Mouse (Mus musculus) frontal cortex, adult 2 months (tissue): ENCODE measurements at regions not wholly inside any gene's neighbourhood (a gene's known extent, or its start where the extent isn't known, plus 50 kb on each side); places are given as distances from the start of the nearest gene placed in this dataset.

Source experiments
- DNase-seq, 2 experiments: peaks; one replicate each; pipeline ENCODE4 v3.0.0; 2022; ENCODE audit warnings: low spot score in 1 of 2; ENCODE audit errors: extremely low spot score in 1 of 2

DNA sequence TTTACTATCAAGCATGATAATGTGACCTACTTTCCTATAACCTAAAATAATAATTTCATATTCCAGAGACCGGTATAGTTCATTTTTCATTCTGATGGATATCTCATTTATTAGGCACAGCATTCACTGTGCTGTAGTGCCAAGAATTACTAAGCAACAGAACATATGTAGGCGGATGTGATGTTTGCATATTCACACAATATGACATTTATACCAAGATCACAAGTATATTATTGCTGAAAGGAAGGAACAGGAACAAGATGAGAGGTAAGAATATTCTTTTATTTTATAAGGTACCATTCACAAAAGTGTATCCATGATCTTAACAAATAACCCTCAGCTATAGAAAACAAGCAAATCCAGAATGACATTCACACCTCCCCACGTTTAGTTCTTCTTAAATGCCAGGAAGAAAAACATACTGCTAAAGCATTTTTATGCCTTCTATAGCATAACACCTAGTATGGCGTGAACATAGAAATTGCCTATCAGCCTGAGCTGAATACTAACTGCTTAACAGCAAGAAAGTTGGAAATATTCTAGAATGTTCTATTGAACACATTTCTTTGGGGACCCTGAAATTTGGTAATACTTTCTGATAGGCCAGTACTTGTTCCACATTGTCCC lies 1062.8 kb upstream of the Acvr2a start:
- peak; percentile 6 to 40 for DNase-seq

DNA sequence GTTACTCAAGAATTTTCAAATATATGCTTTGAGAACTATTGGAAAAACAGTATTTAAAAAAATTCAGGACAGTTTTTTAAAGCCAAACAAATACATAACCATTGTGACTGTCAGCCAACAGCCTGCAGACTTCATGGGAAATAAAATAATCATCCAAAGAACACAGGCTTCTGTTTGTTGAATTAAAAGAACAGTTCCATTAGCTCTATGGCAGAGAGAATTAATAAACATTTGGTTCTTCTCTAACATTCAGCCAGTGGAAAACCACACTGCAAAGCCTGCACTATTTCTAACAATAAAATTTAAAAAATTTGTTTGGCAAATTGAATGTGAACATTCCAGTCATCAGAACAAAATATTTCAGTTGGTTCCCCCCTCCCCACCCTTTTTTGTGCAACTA lies 1058.2 kb upstream of the Acvr2a start:
- DNase-seq = no peak

DNA sequence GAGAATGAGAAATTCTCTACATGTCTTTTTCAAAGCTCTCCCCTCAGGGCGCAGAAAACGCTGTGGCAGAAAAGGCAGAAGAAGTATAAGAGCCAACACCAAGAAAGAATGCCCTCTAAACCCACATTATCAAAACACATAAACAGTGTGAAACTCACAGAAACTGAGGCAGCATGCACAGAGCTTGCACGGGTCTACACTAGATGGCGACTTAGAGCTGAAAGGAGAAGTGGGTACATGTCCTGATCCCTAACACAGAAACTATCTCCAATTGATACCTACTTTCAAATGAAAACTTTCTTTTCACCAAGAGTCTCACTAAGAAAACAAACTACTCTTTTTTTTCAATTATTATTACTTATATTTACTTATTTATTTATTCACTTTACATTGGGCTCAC lies 1057.7 kb upstream of the Acvr2a start:
- DNase-seq = no peak

DNA sequence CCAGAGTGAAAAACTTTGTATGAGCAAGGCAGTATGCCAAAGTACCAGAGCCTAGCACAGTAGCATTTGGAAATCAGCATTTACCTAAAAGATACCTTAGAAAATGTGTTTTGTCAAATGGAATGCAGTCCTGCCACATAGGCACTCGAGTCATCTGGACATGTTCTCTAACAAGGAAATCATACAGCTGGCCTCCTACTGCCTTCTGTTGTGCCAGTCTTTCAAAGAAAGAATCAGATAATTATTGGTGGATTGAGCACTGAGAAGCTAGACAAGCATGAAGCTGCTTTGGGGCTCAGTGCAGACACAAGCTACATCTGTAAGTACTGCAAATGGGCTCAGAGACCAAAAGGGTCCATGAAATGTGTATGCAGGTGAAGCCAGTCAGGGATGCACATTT lies 1038.1 kb upstream of the Acvr2a start:
- DNase-seq = no peak

DNA sequence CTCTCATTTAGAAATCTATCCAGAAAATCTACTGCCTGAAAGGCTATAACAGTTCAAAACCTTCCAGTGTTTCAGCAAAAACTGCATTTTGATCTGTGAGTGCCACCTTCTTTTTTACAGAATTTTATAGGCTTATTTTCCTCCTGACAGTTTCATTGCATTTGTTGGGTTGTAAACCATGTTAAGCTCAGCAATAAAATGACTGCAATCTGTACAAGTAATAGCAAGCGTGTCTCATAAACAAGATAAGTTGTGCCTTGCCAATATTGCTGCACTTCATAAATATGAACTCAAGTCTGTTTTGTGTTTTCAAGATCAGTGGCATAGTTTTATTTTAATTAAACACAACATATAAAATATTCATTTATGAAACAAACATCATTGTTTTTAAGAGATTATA lies 1036.9 kb upstream of the Acvr2a start:
- no peak for DNase-seq

DNA sequence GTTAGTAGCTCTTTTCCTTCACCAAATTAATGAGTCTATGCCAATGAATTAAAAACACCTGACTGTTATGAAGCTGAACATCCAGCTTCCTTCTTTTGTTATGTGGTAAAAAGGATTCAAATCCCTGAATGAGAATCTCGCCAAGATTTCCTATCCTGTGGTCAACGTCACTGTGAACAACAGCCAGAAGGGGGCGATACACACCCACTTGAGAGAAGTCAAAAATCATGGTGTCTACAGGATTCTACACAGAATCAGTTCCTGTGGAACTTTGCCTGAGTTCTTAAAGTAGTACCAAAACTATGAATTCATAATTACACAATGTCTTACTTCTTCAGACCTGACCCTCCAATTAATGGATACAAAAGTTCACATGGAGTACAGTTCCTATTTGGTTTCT lies 1028.1 kb upstream of the Acvr2a start:
- peak; percentile 11 to 84 for DNase-seq

DNA sequence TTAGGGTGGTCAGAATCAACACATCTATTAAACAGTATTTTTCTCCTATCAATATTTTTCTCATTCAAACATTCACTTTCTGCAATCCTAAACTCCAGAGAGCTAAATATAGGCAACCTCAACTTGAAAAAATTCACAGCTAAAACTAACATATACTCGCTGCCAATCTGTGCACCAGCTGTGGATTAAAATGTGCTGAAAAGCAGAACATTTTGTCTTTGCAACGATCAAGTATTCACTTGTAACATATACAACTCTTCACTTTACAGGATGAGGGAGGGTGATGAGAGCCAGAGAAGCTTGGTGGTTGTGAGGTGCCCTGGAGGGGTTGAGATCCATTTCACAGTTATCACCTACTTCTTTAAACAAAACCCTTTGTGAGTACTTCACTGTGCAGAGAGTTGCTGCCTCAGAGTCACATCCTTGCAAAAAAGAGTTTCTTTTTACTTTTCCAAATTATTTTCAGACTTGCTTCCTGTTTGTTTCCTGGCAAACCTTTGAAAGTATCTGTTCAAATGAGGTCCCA lies 991.1 kb upstream of the Acvr2a start:
- DNase-seq = peak; percentile 51 to 66

DNA sequence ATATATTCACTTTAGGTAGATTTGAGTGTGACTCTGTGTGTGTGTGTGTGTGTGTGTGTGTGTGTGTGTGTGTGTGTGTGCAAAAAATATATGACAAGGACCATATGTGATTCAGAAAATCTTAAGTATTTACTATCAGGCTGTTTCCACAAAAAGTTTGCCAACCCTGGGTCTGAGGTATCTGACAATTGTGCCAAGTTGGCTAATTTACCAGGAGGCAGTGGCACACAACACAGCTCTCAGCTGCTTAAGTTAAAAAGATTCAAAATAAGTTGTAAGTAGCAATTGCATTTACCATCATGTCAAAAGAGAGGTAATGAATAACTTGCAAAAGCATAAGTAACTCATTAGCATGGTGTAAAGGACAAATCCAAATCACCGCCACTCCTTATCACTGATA lies 981.4 kb upstream of the Acvr2a start:
- no peak for DNase-seq

DNA sequence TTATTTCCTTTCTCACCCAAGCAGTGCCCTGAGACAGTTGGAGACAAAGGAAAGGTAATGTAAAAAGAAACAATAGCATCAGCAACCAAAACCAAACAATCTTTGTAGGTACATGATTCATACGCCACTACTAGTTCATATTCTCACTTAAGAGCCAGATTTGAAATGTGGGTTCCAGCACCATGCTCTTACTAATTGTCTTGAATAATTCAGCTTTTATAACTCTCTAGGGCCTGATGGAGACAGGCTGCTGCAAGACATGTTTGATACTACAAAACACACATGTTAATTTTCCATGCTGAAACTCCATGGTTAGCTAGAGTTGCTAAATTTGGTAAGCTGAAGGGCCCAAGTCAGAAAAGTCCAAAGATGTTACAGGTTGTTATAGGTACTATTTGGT lies 980.4 kb upstream of the Acvr2a start:
- no peak for DNase-seq

DNA sequence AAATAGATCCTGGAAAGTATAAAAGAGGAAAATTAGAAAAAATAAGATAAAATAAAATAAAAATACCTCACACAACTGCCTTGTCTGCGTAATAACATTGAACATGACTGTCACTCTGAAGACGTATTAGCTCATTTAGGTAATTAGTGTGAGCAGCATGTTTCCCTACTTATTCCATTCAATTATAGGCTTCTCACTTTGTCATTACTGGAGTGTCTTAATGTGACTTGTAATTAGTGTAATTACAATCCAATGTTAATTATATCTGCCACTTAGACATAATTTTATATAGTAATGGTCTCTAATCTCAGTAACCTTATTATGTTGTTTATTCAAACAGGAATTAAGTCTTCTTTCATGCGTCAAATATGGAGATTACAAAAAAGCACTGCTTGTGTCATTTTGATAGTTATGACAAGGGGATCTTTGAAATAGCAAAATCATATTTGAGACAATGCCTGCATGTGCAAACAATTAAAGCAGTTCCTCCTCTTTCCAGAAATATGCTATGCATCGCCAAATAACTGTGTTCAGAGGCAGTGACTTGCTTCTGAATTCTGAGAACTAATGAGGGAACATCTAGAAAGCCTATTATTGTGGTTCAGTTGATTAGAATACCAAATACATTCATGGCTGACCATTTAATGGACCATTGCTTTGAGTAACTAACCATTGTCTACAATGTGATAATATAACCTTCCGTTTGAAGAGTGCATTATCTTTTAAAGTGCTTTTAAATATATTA lies 979.7 kb upstream of the Acvr2a start:
- DNase-seq = no peak

DNA sequence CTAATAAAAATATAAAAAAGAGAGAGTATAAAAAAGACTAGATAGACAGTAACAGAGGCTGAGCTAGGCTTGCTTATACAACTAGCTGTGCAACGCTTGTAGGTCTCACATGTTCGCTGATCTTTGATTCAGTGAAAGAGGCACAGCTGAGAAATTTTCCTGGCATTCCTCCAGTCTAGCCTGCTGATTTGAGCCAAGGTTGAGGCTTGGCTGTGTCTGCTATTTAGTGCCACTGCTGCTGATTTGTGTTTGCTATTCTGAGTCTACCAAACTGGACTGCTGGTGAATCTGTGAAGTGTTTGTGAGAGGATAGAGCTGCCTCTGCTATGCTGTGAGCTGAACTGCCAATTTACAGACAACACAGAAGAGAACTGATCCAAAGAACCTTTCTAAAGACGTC lies 956.7 kb upstream of the Acvr2a start:
- DNase-seq = no peak

DNA sequence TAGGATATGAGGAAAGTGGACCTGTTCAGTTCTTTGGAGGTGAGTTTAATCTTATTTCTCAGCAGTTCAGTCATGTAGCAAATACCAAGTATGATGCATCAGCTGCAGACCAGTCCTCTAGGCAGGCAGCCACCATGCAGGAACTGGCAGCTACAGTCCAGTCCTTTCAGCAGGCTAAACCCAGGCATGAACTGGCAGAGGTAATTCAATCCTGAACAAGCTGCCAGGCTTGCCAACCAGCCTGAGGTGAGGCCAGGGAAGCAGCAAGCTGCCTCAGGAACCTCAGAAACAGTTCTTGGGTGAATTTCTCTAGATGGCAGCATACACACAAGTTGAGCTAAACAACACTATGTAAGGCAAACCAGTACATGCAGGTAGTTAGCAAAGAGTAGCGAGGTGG lies 951.5 kb upstream of the Acvr2a start:
- no peak for DNase-seq

DNA sequence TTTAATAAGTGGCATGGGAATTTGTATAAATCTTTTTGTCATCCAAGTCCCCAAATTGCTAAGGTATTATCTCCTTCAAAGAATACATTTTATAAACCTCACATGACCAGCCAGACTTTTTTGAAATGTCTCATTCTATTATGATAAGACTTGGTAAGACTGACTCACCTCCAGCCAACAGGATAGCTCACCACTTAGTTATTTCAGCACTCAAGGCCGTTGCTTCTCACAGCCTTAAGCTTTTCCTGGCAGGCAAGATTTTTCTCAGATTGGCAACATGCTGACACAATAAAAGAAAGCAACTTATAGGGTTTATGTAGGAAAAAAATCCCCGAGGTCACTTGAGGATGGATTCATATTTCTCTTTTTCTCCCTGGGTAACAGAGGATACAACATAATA lies 935.9 kb upstream of the Acvr2a start:
- DNase-seq = no peak

DNA sequence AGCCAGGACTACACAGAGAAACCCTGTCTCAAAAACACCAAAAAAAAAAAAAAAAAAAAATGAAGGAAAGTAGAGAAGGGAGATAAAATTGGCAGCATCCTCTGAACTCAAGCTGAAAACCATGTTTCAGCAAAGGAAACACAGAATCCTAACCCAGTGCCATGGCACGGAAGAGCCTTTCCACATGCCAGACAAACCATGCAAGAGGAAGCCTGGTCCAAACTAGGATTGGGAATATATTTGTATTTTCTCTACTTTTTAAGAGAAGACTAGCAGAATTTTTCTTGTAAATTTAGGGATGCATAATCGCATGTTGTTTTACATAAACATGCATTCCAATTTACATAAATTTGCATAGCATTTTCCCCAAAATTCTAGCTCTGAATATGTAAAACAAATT lies 934.8 kb upstream of the Acvr2a start:
- no peak for DNase-seq

DNA sequence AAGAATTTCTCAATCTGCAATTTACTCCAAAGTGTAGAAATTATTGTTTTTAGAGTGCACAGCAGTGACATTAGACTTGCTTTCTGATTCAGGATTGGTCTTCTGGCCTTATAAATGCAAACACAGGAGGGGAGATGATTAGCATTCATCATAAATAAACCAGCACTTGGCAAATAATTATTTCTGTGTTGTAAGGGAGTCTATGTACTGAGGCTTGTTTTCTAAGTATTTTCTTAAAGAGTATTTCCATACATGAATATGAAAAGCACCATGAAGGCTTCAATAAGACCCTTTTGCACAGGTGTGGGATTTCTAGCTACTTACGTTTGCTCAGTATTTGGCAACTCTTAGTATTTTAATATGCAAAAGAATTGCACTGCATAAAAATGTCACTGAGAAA lies 934.1 kb upstream of the Acvr2a start:
- no peak for DNase-seq

DNA sequence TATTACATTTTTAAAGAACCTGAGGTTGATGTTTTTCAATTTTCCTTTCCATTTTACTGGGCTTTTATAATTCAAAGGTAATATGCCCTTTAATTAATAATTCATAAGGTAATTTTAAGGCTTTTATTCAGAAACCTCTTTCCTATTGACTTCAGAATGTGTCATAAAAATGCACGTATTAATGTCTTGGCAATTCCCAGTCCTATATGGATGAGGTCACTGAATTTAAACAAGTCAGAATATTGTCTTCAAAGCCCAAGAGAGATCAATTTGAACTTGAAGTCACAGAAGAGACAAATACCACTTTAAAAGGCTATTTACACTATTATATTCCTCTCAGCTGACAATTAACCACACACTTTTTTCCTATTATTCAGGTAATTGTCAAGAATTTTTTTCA lies 925.7 kb upstream of the Acvr2a start:
- DNase-seq = no peak

DNA sequence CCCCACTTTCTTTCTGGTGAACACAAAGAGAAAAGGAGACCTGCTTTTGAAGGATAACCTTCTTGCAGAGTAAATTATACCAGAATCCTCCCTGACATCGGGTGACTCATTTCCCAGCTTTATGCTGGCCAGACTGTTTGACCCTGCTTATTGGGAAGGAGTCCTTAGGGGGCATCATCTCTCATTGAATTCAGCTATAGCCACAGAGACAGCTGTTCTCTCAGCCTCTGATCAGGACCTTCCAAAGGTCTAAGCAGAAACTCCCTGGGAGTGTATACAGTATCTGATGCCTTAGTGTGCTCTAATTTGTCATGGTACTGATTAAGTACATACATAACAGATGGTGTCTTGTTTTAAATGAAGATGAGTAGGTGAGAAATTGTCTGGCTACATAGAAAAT lies 922.5 kb upstream of the Acvr2a start:
- DNase-seq = no peak

DNA sequence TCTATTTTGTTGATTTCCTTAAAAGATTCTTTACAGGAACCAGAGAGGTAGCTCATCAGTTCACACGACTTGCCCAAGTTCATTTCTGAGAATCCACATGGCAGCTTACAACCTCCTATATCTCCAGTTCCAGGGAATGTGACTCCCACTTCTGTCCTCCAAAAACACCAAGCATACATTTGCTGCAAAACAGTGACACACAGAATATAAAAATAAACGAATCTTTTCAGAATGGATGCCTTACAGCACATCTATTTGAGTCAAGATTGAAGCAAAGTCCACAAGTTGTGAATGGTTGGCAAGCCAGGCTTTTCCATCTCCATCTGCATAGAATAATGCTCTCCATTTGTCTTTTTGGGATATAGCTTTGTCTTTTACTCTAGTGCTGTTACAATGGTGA lies 921.0 kb upstream of the Acvr2a start:
- DNase-seq = no peak

DNA sequence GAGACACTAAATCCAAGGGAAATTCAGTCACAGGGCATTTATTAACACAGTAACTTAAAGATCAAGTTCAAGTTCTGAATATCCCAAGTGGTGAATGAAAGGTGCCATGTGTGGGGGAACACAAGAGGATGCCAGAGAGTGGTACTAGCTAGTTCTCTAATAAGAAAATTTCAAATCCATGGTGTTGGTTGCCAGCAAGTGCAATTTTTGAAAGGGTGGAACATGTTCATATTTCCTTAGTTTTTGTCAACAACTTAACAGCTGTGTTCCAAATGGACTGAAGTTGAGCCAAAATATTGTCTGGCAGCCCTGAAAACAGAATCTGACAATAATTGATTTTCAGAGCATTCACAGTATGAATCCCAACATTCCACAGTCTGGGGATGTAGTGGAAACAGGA lies 919.1 kb upstream of the Acvr2a start:
- DNase-seq = no peak

DNA sequence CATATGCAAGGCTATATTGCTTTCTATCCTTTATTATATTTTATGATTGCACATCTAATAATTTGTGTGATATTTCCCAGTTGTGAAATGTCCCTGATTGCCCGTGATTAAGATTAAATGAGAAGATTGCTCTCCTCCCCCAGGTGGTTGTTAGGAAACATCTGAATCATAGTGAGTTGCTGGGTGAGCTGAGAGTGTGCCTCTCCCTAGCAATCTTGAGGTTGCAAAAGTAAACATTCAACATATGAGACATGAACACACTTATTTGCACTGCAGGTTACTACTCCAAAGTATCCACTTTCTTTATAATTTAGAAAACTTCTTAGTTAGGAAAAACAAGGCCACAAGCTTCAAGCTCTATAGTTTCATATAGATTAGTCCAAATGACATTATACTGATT lies 899.6 kb upstream of the Acvr2a start:
- no peak for DNase-seq

DNA sequence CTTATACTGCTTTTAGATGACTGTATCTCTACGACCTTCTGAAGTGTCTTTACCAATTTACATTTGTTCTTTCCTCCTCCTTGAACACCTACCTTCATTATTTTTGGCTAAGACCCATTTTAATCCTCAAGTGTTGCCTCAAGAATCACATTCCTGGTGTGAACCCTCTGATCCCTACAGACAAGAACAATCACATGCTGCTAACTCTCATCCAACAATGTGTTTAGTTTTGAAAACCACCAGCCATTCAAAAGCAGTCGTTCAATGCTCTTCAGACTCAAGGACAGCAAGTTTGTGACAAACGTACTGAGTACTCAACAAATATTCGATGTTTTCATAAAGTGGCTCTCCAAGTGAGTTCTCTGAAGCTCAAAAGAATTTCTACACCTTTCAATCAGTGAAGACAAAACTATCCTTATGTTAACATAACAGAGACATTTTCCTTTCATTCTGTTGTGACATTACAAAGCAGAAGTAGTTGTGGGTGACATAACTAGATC lies 898.9 kb upstream of the Acvr2a start:
- no peak for DNase-seq

DNA sequence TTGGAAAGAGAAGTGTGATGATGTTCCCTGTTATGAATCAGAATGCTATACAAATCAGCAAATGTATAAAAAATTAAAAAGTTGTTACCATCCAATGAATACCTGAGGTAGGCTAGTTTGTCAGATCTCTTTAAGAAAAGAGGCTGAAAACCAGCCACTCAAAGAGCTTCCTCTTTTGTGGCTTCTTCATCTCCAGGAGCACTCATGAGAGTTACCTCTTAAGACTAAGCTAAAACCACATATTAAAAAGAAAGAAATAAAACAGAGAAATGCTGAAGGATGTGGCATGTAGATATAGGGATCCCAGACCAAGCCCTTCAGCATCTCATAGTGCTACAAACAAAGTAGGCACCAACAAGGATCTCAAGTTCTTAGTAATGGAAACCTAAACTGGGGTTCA lies 890.9 kb upstream of the Acvr2a start:
- DNase-seq = no peak
